Mouse (Mus musculus): ENCODE measurements at regions not wholly inside any gene's neighbourhood (a gene's known extent, or its start where the extent isn't known, plus 50 kb on each side); places are given as distances from the start of the nearest gene placed in this dataset.

- no peak for TF ChIP-seq CTCF (IDR thresholded peaks at IDR 0.05; ENCODE audit: low read depth)
- TF ChIP-seq EP300 (IDR thresholded peaks at IDR 0.05; ENCODE audit: low read depth): no peak
Observed at GRCm38 (mm10) chr17:50428004-50428560, 81.1 kb upstream of the Plcl2 start.
